In the genomic region with DNA sequence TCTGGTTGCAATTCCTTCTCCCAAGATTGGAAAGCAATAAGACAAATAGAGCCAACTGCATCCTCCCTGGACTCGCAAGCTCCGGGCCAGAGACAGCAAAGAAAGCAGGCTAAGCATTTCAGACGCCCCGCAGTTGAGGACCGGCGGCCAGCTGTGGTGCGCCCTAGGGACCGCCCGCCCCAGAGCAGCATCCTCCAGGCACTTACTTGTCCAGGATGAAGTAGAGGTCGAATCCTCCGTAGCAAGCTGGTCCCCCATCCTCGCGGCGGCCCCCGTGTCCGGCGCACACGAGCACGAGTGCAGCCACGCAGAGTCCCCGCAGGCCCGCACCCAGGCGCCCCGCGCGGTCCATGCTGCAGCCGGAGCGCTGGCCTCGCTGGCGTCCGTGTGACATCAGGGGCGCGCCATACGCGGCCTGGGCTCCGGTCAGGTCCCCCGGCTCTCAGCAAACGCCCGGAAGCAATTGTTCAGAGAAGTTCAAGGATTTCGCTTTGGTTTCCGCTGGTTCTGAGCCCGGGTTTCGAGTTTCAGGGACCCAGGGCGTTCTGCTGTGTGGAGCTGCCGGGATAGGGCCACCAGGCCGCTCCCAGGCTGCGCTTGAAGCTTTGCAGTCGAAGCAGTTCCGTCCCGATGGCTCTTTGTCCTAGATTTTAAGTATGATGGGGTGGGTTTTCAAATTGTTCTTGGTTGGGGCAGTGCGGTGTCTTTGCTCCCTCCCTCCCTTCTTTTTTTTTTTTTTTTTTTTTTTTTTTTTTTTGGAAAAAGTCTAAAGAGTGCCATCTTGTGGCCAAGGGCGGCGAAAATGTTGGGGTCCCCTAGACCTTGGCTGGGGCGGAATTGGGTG, we compare ENCODE assay signal across 8 mouse cellular contexts. TPM values are rescaled to one million over a fixed set of nuclear protein-coding genes. Genes with fewer than 3 reads are reported as not detected.
DNase-seq lines count a peak whose midpoint lies in the region; ATAC-seq lines count a peak whose summit lies in the region.

A gene (minus strand): TSS at position 731 of the 844 bp plus-strand sequence.

- no peaks in the 10 kb centered on the region for H3K4me1 ChIP-seq in brown adipose tissue, adult 24 weeks (ENCODE audit: control insufficient read depth, insufficient read depth, insufficient read length, low read length)
- H3K4me1 ChIP-seq in lung, embryonic 16.5 days (replicated peaks; ENCODE audit: control insufficient read depth, insufficient read depth, low read length): peaks cover 29% of the 10 kb centered on the region

- peak within 1 kb of the TSS; percentile 65 for H3K4me3 ChIP-seq in brown adipose tissue, adult 24 weeks (ENCODE audit: insufficient read depth, low read depth, low read length)
- peak within 1 kb of the TSS; percentile 62 for H3K4me3 ChIP-seq in lung, embryonic 16.5 days (ENCODE audit: low read length)

- no peaks in the 10 kb centered on the region for H3K36me3 ChIP-seq in lung, embryonic 16.5 days (ENCODE audit: control insufficient read depth, insufficient read depth, low read length)

- no peaks in the 10 kb centered on the region for H3K27me3 ChIP-seq in lung, embryonic 16.5 days (ENCODE audit: control insufficient read depth, insufficient read depth, low read depth, low read length)

- ATAC-seq in lung, embryonic 16.5 days (ENCODE audit: low read depth): peak; percentile 84

- peak within 1 kb of the TSS; percentile 41; the same call in 1 of the 2 replicates for H3K27ac ChIP-seq in brown adipose tissue, adult 24 weeks (replicated peaks; ENCODE audit: low read depth, low read length)
- peak within 1 kb of the TSS; percentile 98 for H3K27ac ChIP-seq in lung, embryonic 16.5 days (ENCODE audit: low read length)

- peak; percentile 65 for DNase-seq in MN1 (ENCODE audit: low spot score)
- peak; percentile 73 for DNase-seq in forelimb bud, embryonic 11.5 days (ENCODE audit: low read depth, low spot score)
- peak; percentile 64 for DNase-seq in heart, postnatal 4 days
- DNase-seq in layer of hippocampus, adult 9-11 months: peak; percentile 15
- peak; percentile 68 for DNase-seq in ovary, postnatal 36 days (ENCODE audit: low spot score)
- DNase-seq in yolk sac, embryonic 10.5 days (ENCODE audit: low spot score): peak; percentile 57

- no peaks in the 10 kb centered on the region for H3K9me3 ChIP-seq in lung, embryonic 16.5 days (ENCODE audit: control insufficient read depth, low read length)

- peak within 1 kb of the TSS; percentile 90 for H3K9ac ChIP-seq in lung, embryonic 16.5 days (ENCODE audit: low read length)

- 0% methylated on average over 54 of the region's 54 CpGs for WGBS in lung, embryonic 16.5 days

- H3K4me2 ChIP-seq in lung, embryonic 16.5 days (ENCODE audit: low read depth, low read length): peak within 1 kb of the TSS; percentile 68

RNA-seq across cellular contexts. Expression of the gene that starts here (rescaled TPM):
- 3.8 and 6.6 TPM in 2 replicates for polyA plus RNA-seq in brown adipose tissue, adult 24 weeks (2012; ENCODE audit: insufficient read depth, insufficient read length, missing spikeins)
- 10 to 100 TPM; 32.9 to 34.0 TPM for total RNA-seq in heart, postnatal 4 days (2021)
- 11.4 and 13.0 TPM in 2 replicates for polyA plus RNA-seq in lung, embryonic 16.5 days (2015; fragmentation: Nextera tagmentation; extraction: Ambion mirVana)

Comparison
In these comparisons a context has a peak if more than half of its experiments do, and no peak if none do; other contexts are left out.
1. Peak in every context shown above with its lines: DNase-seq, ATAC-seq, H3K4me3 ChIP-seq and H3K27ac ChIP-seq.
2. DNase-seq: peak in every context shown above with its lines; median percentile 73 in forelimb bud, embryonic 11.5 days; 68 in ovary, postnatal 36 days; 65 in MN1; 64 in heart, postnatal 4 days; 57 in yolk sac, embryonic 10.5 days; 15 in layer of hippocampus, adult 9-11 months.